In the genomic region with DNA sequence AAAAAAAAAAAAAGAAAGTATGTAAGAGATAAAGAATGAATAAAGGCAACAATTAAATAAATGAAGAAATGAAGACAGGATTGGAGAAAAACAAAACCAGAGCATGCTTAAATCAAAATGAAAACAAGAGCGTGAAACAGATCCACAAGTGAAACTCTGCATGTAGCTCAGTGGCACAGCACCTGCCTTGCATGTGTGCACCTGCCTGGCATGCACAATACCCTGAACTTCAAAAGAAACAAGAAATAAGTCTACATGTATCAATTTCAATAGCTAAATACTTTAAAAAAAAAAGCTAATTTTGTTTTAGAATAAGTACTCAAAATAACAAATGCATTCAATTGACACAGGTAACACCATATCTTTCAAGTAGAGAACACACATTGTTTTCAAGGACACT, we compare ENCODE assay signal across 25 mouse cellular contexts. TPM values are rescaled to one million over a fixed set of nuclear protein-coding genes. Genes with fewer than 3 reads are reported as not detected.
A peak's percentile ranks its signal among the peaks of the same experiment; 100 is the strongest.
DNase-seq lines count a peak whose midpoint lies in the region; ATAC-seq and TF ChIP-seq lines count a peak whose summit lies in the region.
"Had no signal": no experiment of that assay in that cellular context is flagged by ENCODE, and none has a peak within 500 bp of the region (broad histone marks: within the 10 kb centered on the region; RNA-seq: fewer than 3 reads in every experiment).

No protein-coding gene starts in this region.

- H3K27me3 ChIP-seq in intestine, postnatal 0 days (replicated peaks; ENCODE audit: control insufficient read depth, insufficient read depth, low read length), result no peaks in the 10 kb centered on the region
- H3K27me3 ChIP-seq in intestine, embryonic 16.5 days (replicated peaks; ENCODE audit: control insufficient read depth, insufficient read depth, low read length), result no peaks in the 10 kb centered on the region
- H3K27me3 ChIP-seq in liver, embryonic 15.5 days, result no peaks in the 10 kb centered on the region
- H3K27me3 ChIP-seq in MEL (ENCODE audit: control insufficient read depth in 1 of 2, insufficient read depth in 2 of 2, low read length in 2 of 2), result no peaks in the 10 kb centered on the region
- H3K27me3 ChIP-seq: embryonic facial prominence, embryonic 12.5 days; embryonic facial prominence, embryonic 15.5 days; Patski had no signal

- no peaks in the 10 kb centered on the region; the same call in 1 of the 2 replicates for H3K4me1 ChIP-seq in intestine, postnatal 0 days (replicated peaks; ENCODE audit: control insufficient read depth, insufficient read depth, low read length)
- peaks cover 2% of the 10 kb centered on the region; the same call in 1 of the 2 replicates for H3K4me1 ChIP-seq in intestine, embryonic 16.5 days (ENCODE audit: control insufficient read depth, insufficient read depth, low read length)
- H3K4me1 ChIP-seq in liver, embryonic 15.5 days (replicated peaks), result peaks cover 44% of the 10 kb centered on the region
- peaks cover 3 to 12% of the 10 kb centered on the region in 2 experiments; a peak in 3 of 4 replicates for H3K4me1 ChIP-seq in MEL (ENCODE audit: control insufficient read depth in 1 of 2, insufficient read depth in 2 of 2, low read length in 2 of 2)
- H3K4me1 ChIP-seq: embryonic facial prominence, embryonic 15.5 days had no signal

- 92% methylated on average over 1 of the region's 1 CpGs for WGBS in intestine, postnatal 0 days
- 100% methylated on average over 1 of the region's 1 CpGs for WGBS in intestine, embryonic 16.5 days
- WGBS in liver, embryonic 15.5 days (ENCODE audit: insufficient replicate concordance), result 83% methylated on average over 1 of the region's 1 CpGs

- TF ChIP-seq RAD21 in MEL (IDR thresholded peaks at IDR 0.05; ENCODE audit: low read depth, low read length), result no peak

- no peak for TF ChIP-seq EP300 in MEL (IDR thresholded peaks at IDR 0.05; ENCODE audit: low read depth in 1 of 2, low read length in 2 of 2)

- no peak for TF ChIP-seq POLR2A in MEL (IDR thresholded peaks at IDR 0.05; ENCODE audit: control insufficient read depth in 1 of 2, insufficient read depth in 1 of 2, low read depth in 1 of 2, low read length in 2 of 2, poor library complexity in 1 of 2)

- H3K79me2 ChIP-seq in MEL (ENCODE audit: control insufficient read depth, insufficient read depth, low read length, poor library complexity), result no peaks in the 10 kb centered on the region

- H3K4me3 ChIP-seq in intestine, postnatal 0 days (ENCODE audit: low read depth, low read length), result no peak overlapping the region
- H3K4me3 ChIP-seq in intestine, embryonic 16.5 days (ENCODE audit: low read length), result no peak overlapping the region
- no peak overlapping the region for H3K4me3 ChIP-seq in liver, embryonic 15.5 days (replicated peaks)
- peak overlapping the region in 1 of 2 experiments; percentile 53; a peak in 1 of 4 replicates for H3K4me3 ChIP-seq in MEL (ENCODE audit: control insufficient read depth in 1 of 2, insufficient read depth in 1 of 2, low read depth in 2 of 2, low read length in 2 of 2)
- H3K4me3 ChIP-seq: embryonic facial prominence, embryonic 12.5 days; embryonic facial prominence, embryonic 15.5 days; gastrocnemius, adult 2 months had no signal

- no peak overlapping the region for H3K9ac ChIP-seq in intestine, postnatal 0 days (ENCODE audit: low read depth, low read length)
- no peak overlapping the region for H3K9ac ChIP-seq in intestine, embryonic 16.5 days (ENCODE audit: low read depth, low read length)
- no peak overlapping the region for H3K9ac ChIP-seq in liver, embryonic 15.5 days
- no peak overlapping the region for H3K9ac ChIP-seq in MEL (ENCODE audit: control insufficient read depth, low read depth, low read length, poor library complexity, severe bottlenecking)
- H3K9ac ChIP-seq: embryonic facial prominence, embryonic 12.5 days; embryonic facial prominence, embryonic 15.5 days; forebrain, postnatal 0 days; hindbrain, embryonic 14.5 days had no signal

- H3K36me3 ChIP-seq in intestine, postnatal 0 days (ENCODE audit: control insufficient read depth, insufficient read depth), result peaks cover 7% of the 10 kb centered on the region; the same call in 1 of the 2 replicates
- H3K36me3 ChIP-seq in intestine, embryonic 16.5 days (ENCODE audit: control insufficient read depth, insufficient read depth, low read length), result no peaks in the 10 kb centered on the region
- peaks cover 14% of the 10 kb centered on the region; the same call in 1 of the 2 replicates for H3K36me3 ChIP-seq in liver, embryonic 15.5 days (replicated peaks)
- H3K36me3 ChIP-seq in MEL (ENCODE audit: control insufficient read depth in 1 of 2, insufficient read depth in 2 of 2, low read length in 2 of 2), result peaks cover 0 to 11% of the 10 kb centered on the region in 2 experiments; a peak in 2 of 4 replicates
- H3K36me3 ChIP-seq: embryonic facial prominence, embryonic 12.5 days; embryonic facial prominence, embryonic 15.5 days had no signal

- H3K4me2 ChIP-seq in intestine, postnatal 0 days (replicated peaks; ENCODE audit: low read depth), result 0 out of 2 replicates have a peak overlapping the region, but pooled peaks have one; percentile 4
- H3K4me2 ChIP-seq in intestine, embryonic 16.5 days (ENCODE audit: low read depth, low read length), result no peak overlapping the region
- peak overlapping the region; percentile 29; the same call in 1 of the 2 replicates for H3K4me2 ChIP-seq in liver, embryonic 15.5 days
- H3K4me2 ChIP-seq: embryonic facial prominence, embryonic 12.5 days; embryonic facial prominence, embryonic 15.5 days; heart, embryonic 11.5 days; hindbrain, embryonic 14.5 days had no signal

- H3K27ac ChIP-seq in intestine, postnatal 0 days (ENCODE audit: low read depth, low read length), result no peak overlapping the region
- H3K27ac ChIP-seq in intestine, embryonic 16.5 days (ENCODE audit: low read length), result no peak overlapping the region
- H3K27ac ChIP-seq in liver, embryonic 15.5 days (replicated peaks), result no peak overlapping the region
- H3K27ac ChIP-seq in MEL (ENCODE audit: control insufficient read depth, low read depth, low read length), result no peak overlapping the region
- H3K27ac ChIP-seq: embryonic facial prominence, embryonic 12.5 days; embryonic facial prominence, embryonic 15.5 days; gastrocnemius, adult 2 months; hindbrain, embryonic 14.5 days; hindbrain, postnatal 0 days had no signal

- ATAC-seq in intestine, postnatal 0 days, result no peak
- no peak for ATAC-seq in intestine, embryonic 16.5 days
- no peak for ATAC-seq in liver, embryonic 15.5 days (ENCODE audit: insufficient read depth)
- ATAC-seq: CD4-positive, CD25-positive, alpha-beta regulatory T cell, adult 4 months; forebrain, embryonic 14.5 days; forebrain, postnatal 0 days; hindbrain, postnatal 0 days; inflammation-experienced regulatory T-cells, adult 6 months; Patski had no signal

- DNase-seq in liver (no peak), MEL (ENCODE audit: low read depth, low spot score) (no peak)
- DNase-seq in gastrocnemius, postnatal 4 days (ENCODE audit: low spot score in 2 of 2), result no peak
- DNase-seq: adrenal gland, postnatal 10 days; adrenal gland, postnatal 36 days; cerebellum, adult 18-20 months; cerebellum, adult 9-11 months; cerebellum, postnatal 25 days; forebrain, postnatal 0 days; gastrocnemius, adult 2 months; gastrocnemius, postnatal 14 days; heart, postnatal 14 days; heart, postnatal 4 days had no signal

- no peak for TF ChIP-seq CTCF in intestine, postnatal 0 days (IDR thresholded peaks at IDR 0.05; ENCODE audit: low read depth)
- no peak for TF ChIP-seq CTCF in MEL (IDR thresholded peaks at IDR 0.05 in 2 of 3, conservative IDR thresholded peaks at IDR 0.05 in 1 of 3; ENCODE audit: control insufficient read depth in 1 of 3, insufficient read depth in 1 of 3, low read depth in 2 of 3, low read length in 3 of 3, poor library complexity in 1 of 3, severe bottlenecking in 1 of 3)

- H3K9me3 ChIP-seq in intestine, postnatal 0 days (ENCODE audit: control insufficient read depth), result no peaks in the 10 kb centered on the region
- no peaks in the 10 kb centered on the region for H3K9me3 ChIP-seq in intestine, embryonic 16.5 days (ENCODE audit: control insufficient read depth, low read length)
- no peaks in the 10 kb centered on the region for H3K9me3 ChIP-seq in liver, embryonic 15.5 days (replicated peaks)
- no peaks in the 10 kb centered on the region for H3K9me3 ChIP-seq in MEL (replicated peaks; ENCODE audit: insufficient read depth, low read length)
- H3K9me3 ChIP-seq: embryonic facial prominence, embryonic 12.5 days; embryonic facial prominence, embryonic 15.5 days had no signal

TF ChIP-seq in MEL, 35 proteins besides CTCF, POLR2A, EP300 and RAD21:
- 0 out of 2 replicates have a peak, but pooled peaks have one; percentile 5 for TF ChIP-seq MXI1 (IDR thresholded peaks at IDR 0.05; ENCODE audit: low read depth, low read length)
- TF ChIP-seq NRF1 (IDR thresholded peaks at IDR 0.05; ENCODE audit: insufficient read depth, low read depth, low read length, poor library complexity, severe bottlenecking), result no peak

RNA-seq across cellular contexts. Expression of a gene that starts 13.2 kb away (rescaled TPM):
- polyA plus RNA-seq in intestine, postnatal 0 days (2015; fragmentation: Nextera tagmentation; extraction: Ambion mirVana), result 5.2 and 5.4 TPM in 2 replicates
- polyA plus RNA-seq in intestine, embryonic 16.5 days (2015; fragmentation: Nextera tagmentation; extraction: Ambion mirVana), result 7.5 and 8.7 TPM in 2 replicates
- polyA plus RNA-seq in liver, embryonic 15.5 days (2015; fragmentation: Nextera tagmentation; extraction: Ambion mirVana), result 10.5 and 11.3 TPM in 2 replicates
- total RNA-seq in MEL (2012; rRNA removed), result 2.1 and 2.3 TPM in 2 replicates
- 1 to 10 TPM in 1 of 2 experiments, not detected in 1; 7.4 TPM for polyA plus RNA-seq in MEL (2012; ENCODE audit: insufficient read depth in 1 of 2, insufficient read length in 2 of 2, low read depth in 1 of 2, low replicate concordance in 2 of 2, missing spikeins in 1 of 2)
- total RNA-seq in gastrocnemius, postnatal 4 days (2021), result 1 to 10 TPM; 4.5 to 7.2 TPM

RNA-seq across cellular contexts. Expression of a gene that starts 57.7 kb away (rescaled TPM):
- 26.7 and 27.4 TPM in 2 replicates for polyA plus RNA-seq in intestine, postnatal 0 days (2015; fragmentation: Nextera tagmentation; extraction: Ambion mirVana)
- 55.6 and 63.1 TPM in 2 replicates for polyA plus RNA-seq in intestine, embryonic 16.5 days (2015; fragmentation: Nextera tagmentation; extraction: Ambion mirVana)
- 105 and 129 TPM in 2 replicates for polyA plus RNA-seq in liver, embryonic 15.5 days (2015; fragmentation: Nextera tagmentation; extraction: Ambion mirVana)
- 28.8 and 31.2 TPM in 2 replicates for total RNA-seq in MEL (2012; rRNA removed)
- polyA plus RNA-seq in MEL (2012; ENCODE audit: insufficient read depth in 1 of 2, insufficient read length in 2 of 2, low read depth in 1 of 2, low replicate concordance in 2 of 2, missing spikeins in 1 of 2), result 10 to 100 TPM in 1 of 2 experiments, not detected in 1; 65.6 TPM
- total RNA-seq in gastrocnemius, postnatal 4 days (2021), result 10 to 100 TPM; 52.7 to 58.9 TPM
